Comparison of ENCODE assay signal across 16 mouse cellular contexts in genomic region chr9:23045486-23045885, GRCm38 (mm10).
DNase-seq lines count a peak whose midpoint lies in the region; TF ChIP-seq lines count a peak whose summit lies in the region.
"Had no signal": no experiment of that assay in that cellular context is flagged by ENCODE, and none has a peak within 500 bp of the region (broad histone marks: within the 10 kb centered on the region; RNA-seq: fewer than 3 reads in every experiment).

No protein-coding gene starts in this region.

- no peaks in the 10 kb centered on the region for H3K9me3 ChIP-seq in ES-E14 (ENCODE audit: control insufficient read depth, insufficient read depth, low read depth, low read length)
- no peaks in the 10 kb centered on the region for H3K9me3 ChIP-seq in limb, embryonic 10.5 days (replicated peaks)
- H3K9me3 ChIP-seq: embryonic facial prominence, embryonic 10.5 days; embryonic facial prominence, embryonic 12.5 days; forebrain, embryonic 12.5 days had no signal

- in situ Hi-C loops in ES-E14 (cut with MboI; ENCODE audit: low sequenced_read_pairs in 2 of 2, unreplicated experiment in 2 of 2) = no loop called here

- H3K36me3 ChIP-seq in ES-E14 (ENCODE audit: control insufficient read depth, insufficient read depth, low read length, poor library complexity, severe bottlenecking) = no peaks in the 10 kb centered on the region
- no peaks in the 10 kb centered on the region for H3K36me3 ChIP-seq in limb, embryonic 10.5 days
- H3K36me3 ChIP-seq: embryonic facial prominence, embryonic 10.5 days; embryonic facial prominence, embryonic 12.5 days; forebrain, embryonic 12.5 days had no signal

- no peaks in the 10 kb centered on the region for H3K4me1 ChIP-seq in ES-E14 (ENCODE audit: control insufficient read depth in 2 of 2, insufficient read depth in 2 of 2, low read length in 2 of 2, poor library complexity in 1 of 2)
- H3K4me1 ChIP-seq in limb, embryonic 10.5 days = peaks cover 21% of the 10 kb centered on the region
- H3K4me1 ChIP-seq: embryonic facial prominence, embryonic 12.5 days; forebrain, embryonic 12.5 days had no signal

- DNase-seq in ES-CJ7 (ENCODE audit: low read depth, low spot score) (peak; percentile 64), ES-E14 (ENCODE audit: low read depth, low spot score) (peak; percentile 71), WW6 (ENCODE audit: low read depth, low spot score) (peak; percentile 36)
- DNase-seq in layer of hippocampus, adult 9-10 months (ENCODE audit: low spot score) = no peak
- no peak for DNase-seq in adrenal gland, postnatal 4 days (ENCODE audit: low spot score in 2 of 2)
- DNase-seq in limb, embryonic 10.5 days (ENCODE audit: low spot score) = no peak
- DNase-seq: adrenal gland, adult 8-10 months; adrenal gland, postnatal 25 days; cerebellum, adult 11-12 months; cerebellum, adult 2 months; cerebellum, adult 9-10 months; cerebellum, postnatal 10 days; cerebellum, postnatal 25 days had no signal

- WGBS in limb, embryonic 10.5 days = 4% methylated on average over 2 of the region's 2 CpGs

- no peak overlapping the region for H3K9ac ChIP-seq in ES-E14 (ENCODE audit: insufficient read depth, low read depth, low read length, poor library complexity, severe bottlenecking)
- H3K9ac ChIP-seq: embryonic facial prominence, embryonic 12.5 days; forebrain, embryonic 12.5 days had no signal

- peaks cover 13% of the 10 kb centered on the region; the same call in 1 of the 2 replicates for H3K27me3 ChIP-seq in limb, embryonic 10.5 days (ENCODE audit: low read depth, poor library complexity, severe bottlenecking)
- H3K27me3 ChIP-seq: embryonic facial prominence, embryonic 12.5 days; forebrain, embryonic 12.5 days had no signal

- H3K4me3 ChIP-seq in ES-E14 (ENCODE audit: insufficient read depth in 1 of 2, low read depth in 1 of 2, low read length in 2 of 2, poor library complexity in 1 of 2, severe bottlenecking in 1 of 2) = no peak overlapping the region
- no peak overlapping the region for H3K4me3 ChIP-seq in limb, embryonic 10.5 days
- H3K4me3 ChIP-seq: embryonic facial prominence, embryonic 10.5 days; embryonic facial prominence, embryonic 12.5 days; forebrain, embryonic 12.5 days had no signal

- no peak overlapping the region for H3K27ac ChIP-seq in ES-E14 (ENCODE audit: insufficient read depth, low read depth, low read length, poor library complexity, severe bottlenecking)
- no peak overlapping the region for H3K27ac ChIP-seq in limb, embryonic 10.5 days
- H3K27ac ChIP-seq: embryonic facial prominence, embryonic 10.5 days; embryonic facial prominence, embryonic 12.5 days; forebrain, embryonic 12.5 days had no signal

TF ChIP-seq in ES-E14, 5 proteins besides CTCF, POLR2A, EP300 and RAD21:
- TF ChIP-seq MAFK (IDR thresholded peaks at IDR 0.05; ENCODE audit: insufficient read depth, low read depth, low read length) (no peak), ZNF384 (IDR thresholded peaks at IDR 0.05; ENCODE audit: low read depth, low read length) (no peak), CHD2 (IDR thresholded peaks at IDR 0.05; ENCODE audit: low read depth, low read length) (no peak), ZC3H11A (IDR thresholded peaks at IDR 0.05; ENCODE audit: borderline replicate concordance, low read depth, low read length) (no peak), HCFC1 (IDR thresholded peaks at IDR 0.05; ENCODE audit: borderline replicate concordance, insufficient read depth, low read length) (no peak)

Comparison
In these comparisons a context has a peak if more than half of its experiments do, and no peak if none do; other contexts are left out.
1. DNase-seq: peak in ES-CJ7 (single experiment), ES-E14 (single experiment) and WW6 (single experiment); none in layer of hippocampus, adult 9-10 months (single experiment), adrenal gland, postnatal 4 days (0 of 2) and limb, embryonic 10.5 days (single experiment).